Mouse (Mus musculus) lung, embryonic 15.5 days (tissue): Measurements from ENCODE around the gene Ifnz. TPM values are rescaled to one million over a fixed set of nuclear protein-coding genes. Genes with fewer than 3 reads are reported as not detected.
"Not testable (repeated sequence)": the region's sequence is repeated elsewhere in the genome, so short reads cannot be mapped to it uniquely, and the experiment has no call there.

Experiments
- ATAC-seq: fragments of 200-750 bp; cut with Nextera tagmentation; 2 replicates; pipeline ENCODE4 v1.8.0; 2017; ENCODE audit warnings: moderate number of reproducible peaks, borderline replicate concordance; ENCODE audit not compliant: low FRiP score, low TSS enrichment; ENCODE audit errors: extremely low read depth
- H3K27ac ChIP-seq: fragments of 300-500 bp; sonication (generic); 2 replicates; pipeline ENCODE4 v1.5.1; 2015; ENCODE audit warnings: moderate library complexity, mild to moderate bottlenecking, inconsistent platforms
- H3K27me3 ChIP-seq: fragments of 300-500 bp; sonication (generic); 2 replicates; pipeline ENCODE4 v1.6.1; 2015; ENCODE audit warnings: inconsistent platforms
- H3K36me3 ChIP-seq: fragments of 300-500 bp; sonication (generic); 2 replicates; pipeline ENCODE4 v1.6.1; 2015; ENCODE audit warnings: inconsistent platforms
- H3K4me1 ChIP-seq: fragments of 300-500 bp; sonication (generic); 2 replicates; pipeline ENCODE4 v1.6.1; 2015; ENCODE audit warnings: inconsistent platforms
- H3K4me2 ChIP-seq: fragments of 300-500 bp; sonication (generic); 2 replicates; pipeline ENCODE4 v1.6.1; 2015; ENCODE audit warnings: inconsistent platforms, mild to moderate bottlenecking, moderate library complexity
- H3K4me3 ChIP-seq: fragments of 300-500 bp; sonication (generic); 2 replicates; pipeline ENCODE4 v1.5.1; 2015; ENCODE audit warnings: mild to moderate bottlenecking, inconsistent platforms
- H3K9ac ChIP-seq: fragments of 300-500 bp; sonication (generic); 2 replicates; pipeline ENCODE4 v1.6.1; 2015; ENCODE audit warnings: inconsistent platforms
- H3K9me3 ChIP-seq: fragments of 300-500 bp; sonication (generic); 2 replicates; pipeline ENCODE4 v1.6.1; 2016; ENCODE audit warnings: inconsistent platforms
- WGBS: fragments of 180-500 bp; shearing (Covaris S2); methylation state at CpG from one replicate; pipeline ENCODE4 v1.1.7; 2015; 5-methylcytosine and 5-hydroxymethylcytosine counted together
- polyA plus RNA-seq: library from polyadenylated mRNA; unstranded; fragments of >200 nt; fragmentation: Nextera tagmentation; extraction: Ambion mirVana; gene quantifications from 2 replicates; pipeline ENCODE4 v1.2.1, GENCODE M21; 2015

Gene Ifnz
- polyA plus RNA-seq, 1 experiment from 2014 or later = 0.66 TPM

GRCm38 (mm10) chr4:88759610-88760268 is 22.2 kb upstream of the Ifnz start, which contains the start of gene Gm13283:
Gene Gm13283, plus strand, starts transcription at chr4:88760119.
- H3K36me3 ChIP-seq, ATAC-seq, H3K9me3 ChIP-seq, H3K4me1 ChIP-seq, H3K9ac ChIP-seq, H3K27me3 ChIP-seq: not testable (repeated sequence)
- WGBS = 21% methylated on average over 7 of the region's 14 CpGs
- Histone ChIP-seq H3K4me3 (peak within 1 kb of the TSS; percentile 35), H3K4me2 (peak within 1 kb of the TSS; percentile 50), H3K27ac (peak within 1 kb of the TSS; percentile 75)

- not testable (repeated sequence) for H3K27me3 ChIP-seq, H3K9me3 ChIP-seq, H3K9ac ChIP-seq, H3K4me1 ChIP-seq, ATAC-seq, H3K36me3 ChIP-seq
- peak overlapping the region; percentile 75 for H3K27ac ChIP-seq
- H3K4me2 ChIP-seq = peak overlapping the region; percentile 50
- peak overlapping the region; percentile 35 for H3K4me3 ChIP-seq
- under 1% methylated on average over 22 of the region's 28 CpGs for WGBS
Measured at GRCm38 (mm10) chr4:88760431-88760830, 21.5 kb upstream of the Ifnz start.

- H3K4me1 ChIP-seq, H3K27me3 ChIP-seq, ATAC-seq, H3K36me3 ChIP-seq, H3K4me2 ChIP-seq, H3K9me3 ChIP-seq, H3K4me3 ChIP-seq, H3K9ac ChIP-seq, H3K27ac ChIP-seq: not testable (repeated sequence)
- WGBS = 55% methylated on average over 6 of the region's 8 CpGs
Measured at GRCm38 (mm10) chr4:88761776-88762175, 20.2 kb upstream of the Ifnz start.

DNA sequence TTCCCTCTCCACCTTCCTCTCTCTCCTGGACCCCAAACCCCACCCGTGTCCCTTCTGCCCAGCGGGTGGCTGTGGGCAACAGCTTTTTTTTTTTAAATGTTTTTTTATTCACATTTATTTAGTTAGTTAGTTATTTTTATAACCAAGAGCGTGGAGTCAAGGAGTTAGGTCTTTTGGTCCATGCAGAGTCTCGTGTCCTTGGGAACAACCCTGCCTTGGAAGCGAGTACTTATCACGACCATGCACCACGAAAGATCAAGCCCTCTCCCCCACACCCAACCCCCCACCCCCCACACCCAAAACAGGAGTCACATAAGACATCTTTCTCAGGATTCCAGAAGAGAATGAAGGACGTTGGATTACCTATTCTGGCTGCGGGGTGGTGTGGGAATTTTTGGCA is 19.6 kb upstream of the Ifnz start:
- not testable (repeated sequence) for H3K27me3 ChIP-seq, H3K36me3 ChIP-seq, H3K9ac ChIP-seq, H3K4me1 ChIP-seq, H3K27ac ChIP-seq, H3K9me3 ChIP-seq, H3K4me2 ChIP-seq, ATAC-seq, H3K4me3 ChIP-seq
- 47% methylated on average over 9 of the region's 9 CpGs for whole genome bisulfite sequencing

DNA sequence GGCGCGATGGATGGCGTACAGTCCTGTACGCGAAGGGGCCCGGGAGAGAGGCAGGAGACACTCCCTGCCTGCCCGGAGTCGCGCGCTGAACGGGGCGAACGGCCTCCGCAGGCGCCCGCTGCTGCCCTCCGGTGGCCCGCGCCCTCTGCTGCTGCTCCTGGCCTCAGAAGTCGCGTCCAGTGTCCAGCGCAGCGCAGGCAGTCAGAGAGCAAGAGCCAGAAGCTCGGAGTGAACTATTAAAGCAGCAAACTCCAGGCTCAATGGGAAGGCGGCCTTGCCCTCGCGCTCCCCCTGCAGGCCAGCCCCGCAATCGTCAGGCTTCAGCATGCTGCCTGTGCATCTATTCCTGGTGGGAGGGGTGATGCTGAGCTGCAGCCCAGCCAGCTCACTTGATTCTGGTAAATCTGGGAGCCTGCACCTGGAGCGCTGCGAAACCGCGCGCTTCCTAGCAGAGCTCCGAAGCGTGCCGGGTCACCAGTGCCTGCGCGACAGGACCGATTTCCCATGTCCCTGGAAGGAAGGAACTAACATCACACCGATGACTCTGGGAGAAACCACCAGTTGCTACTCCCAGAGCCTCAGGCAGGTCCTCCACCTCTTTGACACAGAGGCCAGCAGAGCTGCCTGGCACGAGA is 18.4 kb upstream of the Ifnz start:
- WGBS = 2% methylated on average over 41 of the region's 42 CpGs
- peak overlapping the region; percentile 27; the same call in 1 of the 2 replicates for H3K9ac ChIP-seq
- H3K27me3 ChIP-seq, H3K9me3 ChIP-seq, H3K4me1 ChIP-seq, H3K36me3 ChIP-seq, ATAC-seq: not testable (repeated sequence)
- peak overlapping the region; percentile 77 for H3K27ac ChIP-seq
- H3K4me2 ChIP-seq = peak overlapping the region; percentile 50
- peak overlapping the region; percentile 31 for H3K4me3 ChIP-seq

GRCm38 (mm10) chr4:88773534-88773933 is 8.4 kb upstream of the Ifnz start, which contains the start of gene Gm13290:
Gene Gm13290, plus strand, starts transcription at chr4:88773834.
- not testable (repeated sequence) for H3K4me3 ChIP-seq, H3K9ac ChIP-seq, ATAC-seq, H3K36me3 ChIP-seq, H3K4me1 ChIP-seq, H3K4me2 ChIP-seq, H3K9me3 ChIP-seq, H3K27ac ChIP-seq, H3K27me3 ChIP-seq
- WGBS = no CpG with 5 or more reads among the region's 32 CpGs

DNA sequence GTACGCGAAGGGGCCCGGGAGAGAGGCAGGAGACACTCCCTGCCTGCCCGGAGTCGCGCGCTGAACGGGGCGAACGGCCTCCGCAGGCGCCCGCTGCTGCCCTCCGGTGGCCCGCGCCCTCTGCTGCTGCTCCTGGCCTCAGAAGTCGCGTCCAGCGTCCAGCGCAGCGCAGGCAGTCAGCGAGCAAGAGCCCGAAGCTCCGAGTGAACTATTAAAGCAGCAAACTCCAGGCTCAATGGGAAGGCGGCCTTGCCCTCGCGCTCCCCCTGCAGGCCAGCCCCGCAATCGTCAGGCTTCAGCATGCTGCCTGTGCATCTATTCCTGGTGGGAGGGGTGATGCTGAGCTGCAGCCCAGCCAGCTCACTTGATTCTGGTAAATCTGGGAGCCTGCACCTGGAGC is 5.3 kb upstream of the Ifnz start, which contains the start of gene Gm13289:
Gene Gm13289 (plus strand): TSS at position 301 of the 400 bp plus-strand sequence.
- H3K4me3 ChIP-seq, H3K4me2 ChIP-seq, H3K36me3 ChIP-seq, H3K27me3 ChIP-seq, H3K9me3 ChIP-seq, H3K9ac ChIP-seq, H3K4me1 ChIP-seq, H3K27ac ChIP-seq, ATAC-seq: not testable (repeated sequence)
- WGBS = no CpG with 5 or more reads among the region's 29 CpGs

DNA sequence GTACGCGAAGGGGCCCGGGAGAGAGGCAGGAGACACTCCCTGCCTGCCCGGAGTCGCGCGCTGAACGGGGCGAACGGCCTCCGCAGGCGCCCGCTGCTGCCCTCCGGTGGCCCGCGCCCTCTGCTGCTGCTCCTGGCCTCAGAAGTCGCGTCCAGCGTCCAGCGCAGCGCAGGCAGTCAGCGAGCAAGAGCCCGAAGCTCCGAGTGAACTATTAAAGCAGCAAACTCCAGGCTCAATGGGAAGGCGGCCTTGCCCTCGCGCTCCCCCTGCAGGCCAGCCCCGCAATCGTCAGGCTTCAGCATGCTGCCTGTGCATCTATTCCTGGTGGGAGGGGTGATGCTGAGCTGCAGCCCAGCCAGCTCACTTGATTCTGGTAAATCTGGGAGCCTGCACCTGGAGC is 2.4 kb upstream of the Ifnz start, which contains the start of gene Gm13272:
Gene Gm13272 (plus strand): TSS at position 301 of the 400 bp plus-strand sequence.
- H3K9ac ChIP-seq, H3K27me3 ChIP-seq, H3K9me3 ChIP-seq, H3K4me1 ChIP-seq, H3K27ac ChIP-seq, H3K36me3 ChIP-seq, H3K4me3 ChIP-seq, H3K4me2 ChIP-seq, ATAC-seq: not testable (repeated sequence)
- WGBS = no CpG with 5 or more reads among the region's 29 CpGs

- H3K4me1 ChIP-seq, H3K9me3 ChIP-seq, H3K4me2 ChIP-seq, H3K27ac ChIP-seq, H3K36me3 ChIP-seq, H3K9ac ChIP-seq, ATAC-seq, H3K4me3 ChIP-seq, H3K27me3 ChIP-seq: not testable (repeated sequence)
- 50% methylated on average over 16 of the region's 18 CpGs for WGBS
Measured at GRCm38 (mm10) chr4:88780320-88780719, 1.6 kb upstream of the Ifnz start.

GRCm38 (mm10) chr4:88782335-88782734 is 404 bp downstream of the Ifnz start:
- Histone ChIP-seq H3K27ac (peak overlapping the region; percentile 75; the same call in 1 of the 2 replicates), H3K4me2 (peak overlapping the region; percentile 51), H3K4me3 (peak overlapping the region; percentile 23; the same call in 1 of the 2 replicates)
- not testable (repeated sequence) for H3K9ac ChIP-seq, H3K36me3 ChIP-seq, H3K4me1 ChIP-seq, H3K9me3 ChIP-seq, ATAC-seq, H3K27me3 ChIP-seq
- 0% methylated on average over 17 of the region's 31 CpGs for WGBS

- H3K4me3 ChIP-seq, H3K4me1 ChIP-seq, ATAC-seq, H3K27ac ChIP-seq, H3K9me3 ChIP-seq, H3K9ac ChIP-seq, H3K36me3 ChIP-seq, H3K27me3 ChIP-seq, H3K4me2 ChIP-seq: not testable (repeated sequence)
- WGBS = no CpG with 5 or more reads among the region's 27 CpGs
Measured at GRCm38 (mm10) chr4:88785409-88785808, 3.5 kb downstream of the Ifnz start, which contains the start of gene Gm13276. Gene Gm13276, plus strand, starts transcription at chr4:88785709.

- not testable (repeated sequence) for H3K9ac ChIP-seq, H3K27ac ChIP-seq, H3K36me3 ChIP-seq, H3K27me3 ChIP-seq, H3K4me1 ChIP-seq, H3K4me2 ChIP-seq, H3K9me3 ChIP-seq, ATAC-seq, H3K4me3 ChIP-seq
- WGBS = 0% methylated on average over 4 of the region's 28 CpGs
Measured at GRCm38 (mm10) chr4:88788402-88788801, 6.5 kb downstream of the Ifnz start, which contains the start of gene Gm13277. Gene Gm13277, plus strand, starts transcription at chr4:88788632.
